Mouse (Mus musculus) adrenal gland, postnatal 36 days (tissue): ENCODE results near the gene Map1lc3b. TPM values are rescaled to one million over a fixed set of nuclear protein-coding genes. Genes with fewer than 3 reads are reported as not detected.

Experiments used
- DNase-seq, 2 experiments: peaks; one replicate each; pipeline ENCODE4 v3.0.0; 2021; ENCODE audit warnings: mixed read lengths in 1 of 2
- long read RNA-seq, 2 experiments: library from polyadenylated mRNA; stranded (forward); transcript quantifications; one replicate each; pipeline ENCODE4 v2.0.0; 2021; ENCODE audit warnings: borderline sequencing depth in 2 of 2
- total RNA-seq, 2 experiments: library from RNA; stranded (reverse); gene quantifications; 2 replicates each; pipeline ENCODE4 v1.2.3; 2021

Map1lc3b gene
- total RNA-seq: 100 to 1,000 TPM; 179 to 206 TPM
- long read RNA-seq, experiment 1, transcript Map1lc3b-201 (4 exons, 2,532 nt): major isoform, 463 of 499 reads
- long read RNA-seq, experiment 1, partial matches to known transcripts: 27 of 499 reads
- long read RNA-seq, experiment 1, other reads (novel, unspliced or antisense): 5 of 499 reads
- long read RNA-seq, experiment 2, transcript Map1lc3b-201 (4 exons, 2,532 nt): major isoform, 150 of 158 reads
- long read RNA-seq, experiment 2, partial matches to known transcripts: 2 of 158 reads
- long read RNA-seq, experiment 2, other reads (novel, unspliced or antisense): 6 of 158 reads

- peak; percentile 96 for DNase-seq
Measured at GRCm38 (mm10) chr8:121590203-121591177, at the start of gene Map1lc3b. TSS of gene Map1lc3b (plus strand) at chr8:121590361.

GRCm38 (mm10) chr8:121541862-121542261 is 48.3 kb upstream of the Map1lc3b start:
- DNase-seq: no peak

GRCm38 (mm10) chr8:121542901-121543300 is 47.3 kb upstream of the Map1lc3b start:
- no peak for DNase-seq

GRCm38 (mm10) chr8:121544276-121544785 is 45.8 kb upstream of the Map1lc3b start, which contains the start of gene 1700018B08Rik:
TSS of gene 1700018B08Rik (minus strand) at chr8:121544320.
- no peak for DNase-seq

- DNase-seq: no peak
Measured at GRCm38 (mm10) chr8:121544936-121545335, 45.2 kb upstream of the Map1lc3b start.

GRCm38 (mm10) chr8:121547132-121547531 is 43.0 kb upstream of the Map1lc3b start:
- DNase-seq: peak; percentile 72 to 78

GRCm38 (mm10) chr8:121550056-121550455 is 40.1 kb upstream of the Map1lc3b start:
- no peak for DNase-seq

GRCm38 (mm10) chr8:121551065-121551985 is 38.8 kb upstream of the Map1lc3b start:
- DNase-seq: no peak

- no peak for DNase-seq
Measured at GRCm38 (mm10) chr8:121552506-121552905, 37.7 kb upstream of the Map1lc3b start.

GRCm38 (mm10) chr8:121553831-121554475 is 36.2 kb upstream of the Map1lc3b start:
- DNase-seq: no peak

GRCm38 (mm10) chr8:121557746-121558145 is 32.4 kb upstream of the Map1lc3b start:
- DNase-seq: peak in 1 of 2 experiments; percentile 59

GRCm38 (mm10) chr8:121558538-121558937 is 31.6 kb upstream of the Map1lc3b start:
- no peak for DNase-seq

- no peak for DNase-seq
Measured at GRCm38 (mm10) chr8:121559801-121560200, 30.4 kb upstream of the Map1lc3b start.

- DNase-seq: peak in 1 of 2 experiments; percentile 30
Measured at GRCm38 (mm10) chr8:121560432-121561100, 29.6 kb upstream of the Map1lc3b start.

- DNase-seq: peak; percentile 50 to 51
Measured at GRCm38 (mm10) chr8:121561636-121562345, 28.4 kb upstream of the Map1lc3b start.

GRCm38 (mm10) chr8:121562941-121563351 is 27.2 kb upstream of the Map1lc3b start:
- peak; percentile 74 to 76 for DNase-seq

GRCm38 (mm10) chr8:121563701-121564100 is 26.5 kb upstream of the Map1lc3b start:
- DNase-seq: no peak

GRCm38 (mm10) chr8:121568321-121568720 is 21.8 kb upstream of the Map1lc3b start:
- DNase-seq: peak in 1 of 2 experiments; percentile 48

- DNase-seq: peak; percentile 63 to 76
Measured at GRCm38 (mm10) chr8:121570335-121570734, 19.8 kb upstream of the Map1lc3b start.

- DNase-seq: no peak
Measured at GRCm38 (mm10) chr8:121570801-121571200, 19.4 kb upstream of the Map1lc3b start.
